Mouse (Mus musculus): ENCODE measurements around the gene Ccser1. TPM values are rescaled to one million over a fixed set of nuclear protein-coding genes. Genes with fewer than 3 reads are reported as not detected.

The Ccser1 gene
- polyA plus RNA-seq, 1 experiment from 2014 or later, result 28.2 TPM

- Histone ChIP-seq H3K27me3 (ENCODE audit: control insufficient read depth, insufficient read depth, low read length) (no peaks in the 10 kb centered on the region), H3K4me1 (replicated peaks; ENCODE audit: control insufficient read depth, insufficient read depth, low read length) (no peaks in the 10 kb centered on the region), H3K9me3 (ENCODE audit: control insufficient read depth, low read length) (no peaks in the 10 kb centered on the region), H3K9ac (no peak overlapping the region), H3K4me3 (replicated peaks; ENCODE audit: low read length) (no peak overlapping the region), H3K36me3 (replicated peaks; ENCODE audit: control insufficient read depth, insufficient read depth) (no peaks in the 10 kb centered on the region), H3K4me2 (replicated peaks) (no peak overlapping the region), H3K27ac (no peak overlapping the region)
- 87% methylated on average over 2 of the region's 2 CpGs for WGBS
- ATAC-seq (ENCODE audit: low FRiP score) (no peak), DNase-seq (ENCODE audit: low spot score) (no peak)
Measured at GRCm38 (mm10) chr6:61515310-61515709, 335.2 kb downstream of the Ccser1 start.

GRCm38 (mm10) chr6:61521587-61521986 lies 341.5 kb downstream of the Ccser1 start:
- 86% methylated on average over 2 of the region's 2 CpGs for WGBS
- Histone ChIP-seq H3K27ac (no peak overlapping the region), H3K27me3 (ENCODE audit: control insufficient read depth, insufficient read depth, low read length) (no peaks in the 10 kb centered on the region), H3K4me2 (replicated peaks) (no peak overlapping the region), H3K36me3 (replicated peaks; ENCODE audit: control insufficient read depth, insufficient read depth) (no peaks in the 10 kb centered on the region), H3K4me3 (replicated peaks; ENCODE audit: low read length) (no peak overlapping the region), H3K4me1 (replicated peaks; ENCODE audit: control insufficient read depth, insufficient read depth, low read length) (no peaks in the 10 kb centered on the region), H3K9me3 (ENCODE audit: control insufficient read depth, low read length) (no peaks in the 10 kb centered on the region), H3K9ac (no peak overlapping the region)
- DNase-seq (ENCODE audit: low spot score) (no peak), ATAC-seq (ENCODE audit: low FRiP score) (no peak)

GRCm38 (mm10) chr6:61522108-61522507 lies 342.0 kb downstream of the Ccser1 start:
- 48% methylated on average over 3 of the region's 3 CpGs for WGBS
- Histone ChIP-seq H3K4me3 (replicated peaks; ENCODE audit: low read length) (no peak overlapping the region), H3K36me3 (replicated peaks; ENCODE audit: control insufficient read depth, insufficient read depth) (no peaks in the 10 kb centered on the region), H3K4me1 (replicated peaks; ENCODE audit: control insufficient read depth, insufficient read depth, low read length) (no peaks in the 10 kb centered on the region), H3K9ac (no peak overlapping the region), H3K4me2 (replicated peaks) (no peak overlapping the region), H3K9me3 (ENCODE audit: control insufficient read depth, low read length) (no peaks in the 10 kb centered on the region), H3K27me3 (ENCODE audit: control insufficient read depth, insufficient read depth, low read length) (no peaks in the 10 kb centered on the region), H3K27ac (no peak overlapping the region)
- DNase-seq (ENCODE audit: low spot score), result no peak
- ATAC-seq (ENCODE audit: low FRiP score), result no peak

GRCm38 (mm10) chr6:61523748-61524493 lies 343.8 kb downstream of the Ccser1 start:
- Histone ChIP-seq H3K36me3 (replicated peaks; ENCODE audit: control insufficient read depth, insufficient read depth) (no peaks in the 10 kb centered on the region), H3K4me3 (replicated peaks; ENCODE audit: low read length) (no peak overlapping the region), H3K9me3 (ENCODE audit: control insufficient read depth, low read length) (no peaks in the 10 kb centered on the region), H3K27ac (no peak overlapping the region), H3K4me1 (replicated peaks; ENCODE audit: control insufficient read depth, insufficient read depth, low read length) (no peaks in the 10 kb centered on the region), H3K9ac (no peak overlapping the region), H3K4me2 (replicated peaks) (no peak overlapping the region), H3K27me3 (ENCODE audit: control insufficient read depth, insufficient read depth, low read length) (no peaks in the 10 kb centered on the region)
- WGBS, result 52% methylated on average over 14 of the region's 14 CpGs
- DNase-seq (ENCODE audit: low spot score), result no peak
- no peak for ATAC-seq (ENCODE audit: low FRiP score)

- Histone ChIP-seq H3K4me2 (replicated peaks) (no peak overlapping the region), H3K4me1 (replicated peaks; ENCODE audit: control insufficient read depth, insufficient read depth, low read length) (peaks cover 4% of the 10 kb centered on the region; the same call in 1 of the 2 replicates), H3K27me3 (ENCODE audit: control insufficient read depth, insufficient read depth, low read length) (no peaks in the 10 kb centered on the region), H3K27ac (no peak overlapping the region), H3K9ac (no peak overlapping the region), H3K4me3 (replicated peaks; ENCODE audit: low read length) (no peak overlapping the region), H3K36me3 (replicated peaks; ENCODE audit: control insufficient read depth, insufficient read depth) (no peaks in the 10 kb centered on the region), H3K9me3 (ENCODE audit: control insufficient read depth, low read length) (no peaks in the 10 kb centered on the region)
- DNase-seq (ENCODE audit: low spot score) (no peak), ATAC-seq (ENCODE audit: low FRiP score) (no peak)
Measured at GRCm38 (mm10) chr6:61540732-61541131, 360.6 kb downstream of the Ccser1 start.

GRCm38 (mm10) chr6:61543459-61544044 lies 363.4 kb downstream of the Ccser1 start:
- Histone ChIP-seq H3K4me3 (replicated peaks; ENCODE audit: low read length) (no peak overlapping the region), H3K4me2 (replicated peaks) (peak overlapping the region; percentile 4; the same call in 1 of the 2 replicates), H3K27me3 (ENCODE audit: control insufficient read depth, insufficient read depth, low read length) (no peaks in the 10 kb centered on the region), H3K9ac (peak overlapping the region; percentile 4; the same call in 1 of the 2 replicates), H3K9me3 (ENCODE audit: control insufficient read depth, low read length) (no peaks in the 10 kb centered on the region), H3K36me3 (replicated peaks; ENCODE audit: control insufficient read depth, insufficient read depth) (no peaks in the 10 kb centered on the region), H3K4me1 (replicated peaks; ENCODE audit: control insufficient read depth, insufficient read depth, low read length) (peaks cover 4% of the 10 kb centered on the region; the same call in 1 of the 2 replicates), H3K27ac (no peak overlapping the region)
- peak; percentile 74 for ATAC-seq (ENCODE audit: low FRiP score)
- WGBS, result 32% methylated on average over 7 of the region's 7 CpGs
- DNase-seq (ENCODE audit: low spot score), result peak; percentile 52

- WGBS, result 65% methylated on average over 2 of the region's 2 CpGs
- Histone ChIP-seq H3K36me3 (replicated peaks; ENCODE audit: control insufficient read depth, insufficient read depth) (no peaks in the 10 kb centered on the region), H3K9me3 (ENCODE audit: control insufficient read depth, low read length) (no peaks in the 10 kb centered on the region), H3K27ac (no peak overlapping the region), H3K4me2 (replicated peaks) (no peak overlapping the region), H3K9ac (no peak overlapping the region), H3K4me3 (replicated peaks; ENCODE audit: low read length) (no peak overlapping the region), H3K4me1 (replicated peaks; ENCODE audit: control insufficient read depth, insufficient read depth, low read length) (no peaks in the 10 kb centered on the region), H3K27me3 (ENCODE audit: control insufficient read depth, insufficient read depth, low read length) (no peaks in the 10 kb centered on the region)
- no peak for DNase-seq (ENCODE audit: low spot score)
- ATAC-seq (ENCODE audit: low FRiP score), result no peak
Measured at GRCm38 (mm10) chr6:61567551-61567950, 387.4 kb downstream of the Ccser1 start.

GRCm38 (mm10) chr6:61567967-61568366 lies 387.8 kb downstream of the Ccser1 start:
- WGBS, result 81% methylated on average over 8 of the region's 8 CpGs
- Histone ChIP-seq H3K9ac (no peak overlapping the region), H3K27me3 (ENCODE audit: control insufficient read depth, insufficient read depth, low read length) (no peaks in the 10 kb centered on the region), H3K27ac (no peak overlapping the region), H3K4me2 (replicated peaks) (no peak overlapping the region), H3K4me3 (replicated peaks; ENCODE audit: low read length) (no peak overlapping the region), H3K36me3 (replicated peaks; ENCODE audit: control insufficient read depth, insufficient read depth) (no peaks in the 10 kb centered on the region), H3K4me1 (replicated peaks; ENCODE audit: control insufficient read depth, insufficient read depth, low read length) (no peaks in the 10 kb centered on the region), H3K9me3 (ENCODE audit: control insufficient read depth, low read length) (no peaks in the 10 kb centered on the region)
- ATAC-seq (ENCODE audit: low FRiP score), result no peak
- DNase-seq (ENCODE audit: low spot score), result no peak

- Histone ChIP-seq H3K27ac (no peak overlapping the region), H3K4me2 (replicated peaks) (no peak overlapping the region), H3K4me1 (replicated peaks; ENCODE audit: control insufficient read depth, insufficient read depth, low read length) (no peaks in the 10 kb centered on the region), H3K36me3 (replicated peaks; ENCODE audit: control insufficient read depth, insufficient read depth) (no peaks in the 10 kb centered on the region), H3K4me3 (replicated peaks; ENCODE audit: low read length) (no peak overlapping the region), H3K27me3 (ENCODE audit: control insufficient read depth, insufficient read depth, low read length) (no peaks in the 10 kb centered on the region), H3K9ac (no peak overlapping the region), H3K9me3 (ENCODE audit: control insufficient read depth, low read length) (no peaks in the 10 kb centered on the region)
- DNase-seq (ENCODE audit: low spot score) (no peak), ATAC-seq (ENCODE audit: low FRiP score) (no peak)
Measured at GRCm38 (mm10) chr6:61581696-61582095, 401.6 kb downstream of the Ccser1 start.

Data from hindbrain, embryonic 14.5 days (tissue).